ENCODE assay signal across 8 mouse cellular contexts in genomic region chr4:151933505-151934214, GRCm38 (mm10). TPM values are rescaled to one million over a fixed set of nuclear protein-coding genes. Genes with fewer than 3 reads are reported as not detected.
DNase-seq lines count a peak whose midpoint lies in the region; ATAC-seq and TF ChIP-seq lines count a peak whose summit lies in the region.

Gene Dnajc11, plus strand, starts transcription at chr4:151933691.

- H3K27ac ChIP-seq in forebrain, postnatal 0 days (ENCODE audit: low read depth, low read length): no peak within 1 kb of the TSS; the same call in 1 of the 2 replicates
- H3K27ac ChIP-seq in lung, embryonic 15.5 days: no peak within 1 kb of the TSS

- H3K9me3 ChIP-seq in G1E (replicated peaks): no peaks in the 10 kb centered on the region
- no peaks in the 10 kb centered on the region for H3K9me3 ChIP-seq in forebrain, postnatal 0 days (ENCODE audit: low read length)
- H3K9me3 ChIP-seq in lung, embryonic 15.5 days: no peaks in the 10 kb centered on the region

- peak; percentile 88 for DNase-seq in G1E (ENCODE audit: low spot score)
- DNase-seq in cerebellum, adult 18-20 months: peak; percentile 88 to 96
- peak; percentile 96 for DNase-seq in forebrain, postnatal 0 days
- DNase-seq in heart, postnatal 4 days: peak; percentile 97
- peak; percentile 86 to 91 for DNase-seq in layer of hippocampus, adult 8-10 months (ENCODE audit: low spot score in 2 of 2)
- DNase-seq in ovary, adult 18-20 months (ENCODE audit: low spot score): peak; percentile 85
- peak; percentile 94 for DNase-seq in thymus, postnatal 0 days (ENCODE audit: low spot score)

- TF ChIP-seq CTCF in G1E (IDR thresholded peaks at IDR 0.05; ENCODE audit: low read depth, low read length): peak; percentile 80; the same call in 1 of the 2 replicates
- peak; percentile 99 for TF ChIP-seq CTCF in forebrain, postnatal 0 days (IDR thresholded peaks at IDR 0.05; ENCODE audit: low read depth)

- peaks cover 32% of the 10 kb centered on the region for H3K36me3 ChIP-seq in G1E (replicated peaks)
- no peaks in the 10 kb centered on the region for H3K36me3 ChIP-seq in forebrain, postnatal 0 days (ENCODE audit: insufficient read depth)
- no peaks in the 10 kb centered on the region for H3K36me3 ChIP-seq in lung, embryonic 15.5 days

- WGBS in forebrain, postnatal 0 days: 1% methylated on average over 80 of the region's 83 CpGs
- WGBS in lung, embryonic 15.5 days: under 1% methylated on average over 83 of the region's 83 CpGs

- peak; percentile 67 for ATAC-seq in G1E (ENCODE audit: extremely low read depth, insufficient number of reproducible peaks, low FRiP score, poor library complexity, severe bottlenecking)
- ATAC-seq in forebrain, postnatal 0 days: peak; percentile 95
- peak; percentile 91 for ATAC-seq in lung, embryonic 15.5 days (ENCODE audit: borderline replicate concordance, extremely low read depth, low FRiP score, low TSS enrichment)

- peaks cover 49% of the 10 kb centered on the region for H3K4me1 ChIP-seq in G1E (ENCODE audit: insufficient read depth, low read depth, low read length)
- peaks cover 6% of the 10 kb centered on the region; the same call in 1 of the 2 replicates for H3K4me1 ChIP-seq in forebrain, postnatal 0 days (ENCODE audit: insufficient read depth)
- H3K4me1 ChIP-seq in lung, embryonic 15.5 days: peaks cover 18% of the 10 kb centered on the region

- H3K4me2 ChIP-seq in forebrain, postnatal 0 days (ENCODE audit: low read depth): peak within 1 kb of the TSS; percentile 96
- H3K4me2 ChIP-seq in lung, embryonic 15.5 days: peak within 1 kb of the TSS; percentile 89

- peak within 1 kb of the TSS; percentile 100 for H3K4me3 ChIP-seq in G1E (ENCODE audit: low read depth, low read length)
- peak within 1 kb of the TSS; percentile 99 for H3K4me3 ChIP-seq in forebrain, postnatal 0 days (ENCODE audit: low read depth, low read length)
- H3K4me3 ChIP-seq in lung, embryonic 15.5 days: peak within 1 kb of the TSS; percentile 61

- peaks cover 6% of the 10 kb centered on the region; the same call in 1 of the 2 replicates for H3K27me3 ChIP-seq in G1E (ENCODE audit: insufficient read depth, low read length)
- H3K27me3 ChIP-seq in forebrain, postnatal 0 days (ENCODE audit: insufficient read depth, low read length): no peaks in the 10 kb centered on the region
- no peaks in the 10 kb centered on the region for H3K27me3 ChIP-seq in lung, embryonic 15.5 days

- H3K9ac ChIP-seq in forebrain, postnatal 0 days: peak within 1 kb of the TSS; percentile 91
- H3K9ac ChIP-seq in lung, embryonic 15.5 days: peak within 1 kb of the TSS; percentile 69

RNA-seq across cellular contexts. Expression of gene Dnajc11, which starts in this region (rescaled TPM):
- total RNA-seq in G1E (2014; fragmentation: Nextera tagmentation) (40.5 and 51.1 TPM in 2 replicates), G1E (2017) (69.6 and 97.1 TPM in 2 replicates)
- polyA plus RNA-seq in G1E (2012): 43.7 and 67.2 TPM in 2 replicates
- total RNA-seq in forebrain, postnatal 0 days (2014; rRNA removed): 72.2 and 75.2 TPM in 2 replicates
- 62.0 and 72.3 TPM in 2 replicates for polyA plus RNA-seq in forebrain, postnatal 0 days (2015; fragmentation: Nextera tagmentation; extraction: Ambion mirVana)
- 10 to 100 TPM; 96.2 to 99.0 TPM for total RNA-seq in heart, postnatal 4 days (2021)
- 10 to 100 TPM; 61.3 to 76.2 (median 66.3) TPM for total RNA-seq in layer of hippocampus, adult 8-10 months (2022)
- 58.9 and 64.4 TPM in 2 replicates for polyA plus RNA-seq in lung, embryonic 15.5 days (2015; fragmentation: Nextera tagmentation; extraction: Ambion mirVana)
- polyA plus RNA-seq in thymus, postnatal 0 days (2015; fragmentation: Nextera tagmentation; extraction: Ambion mirVana): 47.2 and 48.3 TPM in 2 replicates
